Mouse (Mus musculus) embryo, embryonic 10.5 days (tissue): ENCODE data around the gene Six2.
A peak's percentile ranks its signal among the peaks of the same experiment; 100 is the strongest.

Experiments used
- DNase-seq: peaks from one replicate; pipeline ENCODE4 v3.0.0-alpha.2; 2015; ENCODE audit warnings: low spot score

Gene Six2

DNA sequence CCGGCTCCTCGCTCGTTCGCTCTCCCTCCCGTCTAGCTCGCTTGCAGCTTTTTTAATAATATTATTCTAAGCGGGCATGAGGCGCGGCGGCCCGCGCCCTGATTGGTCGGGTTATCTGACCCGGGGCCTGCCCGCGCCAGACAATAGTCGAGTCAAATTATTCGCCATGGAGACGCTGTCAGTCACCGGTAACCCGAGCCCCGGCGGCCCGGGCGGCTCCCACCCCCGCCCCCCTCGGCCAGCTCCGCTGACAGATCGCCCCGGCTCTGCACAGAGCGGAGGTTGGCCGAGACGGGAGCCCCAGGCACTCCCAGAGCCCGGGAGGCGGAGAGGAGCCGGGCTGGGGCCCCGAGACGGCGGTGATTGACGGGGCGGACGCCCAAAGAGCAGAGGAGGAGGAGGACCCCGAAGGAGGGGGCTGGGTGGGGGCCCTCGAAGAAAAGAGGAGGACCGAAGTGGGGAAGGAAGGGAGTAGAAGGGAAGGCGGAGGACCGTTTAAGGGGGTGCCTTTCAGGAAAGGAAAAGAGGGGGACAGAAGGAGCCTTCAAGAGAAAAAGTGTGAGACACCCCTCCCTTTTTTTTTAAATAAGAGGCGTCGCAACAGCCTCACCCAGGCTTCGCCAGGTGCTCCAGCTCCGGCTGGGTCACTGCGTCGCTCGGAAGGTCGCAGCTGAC lies at the start of gene Six2:
TSS of gene Six2 (minus strand) at position 39 of the 675 bp plus-strand sequence.
- DNase-seq, result peak; percentile 96

DNA sequence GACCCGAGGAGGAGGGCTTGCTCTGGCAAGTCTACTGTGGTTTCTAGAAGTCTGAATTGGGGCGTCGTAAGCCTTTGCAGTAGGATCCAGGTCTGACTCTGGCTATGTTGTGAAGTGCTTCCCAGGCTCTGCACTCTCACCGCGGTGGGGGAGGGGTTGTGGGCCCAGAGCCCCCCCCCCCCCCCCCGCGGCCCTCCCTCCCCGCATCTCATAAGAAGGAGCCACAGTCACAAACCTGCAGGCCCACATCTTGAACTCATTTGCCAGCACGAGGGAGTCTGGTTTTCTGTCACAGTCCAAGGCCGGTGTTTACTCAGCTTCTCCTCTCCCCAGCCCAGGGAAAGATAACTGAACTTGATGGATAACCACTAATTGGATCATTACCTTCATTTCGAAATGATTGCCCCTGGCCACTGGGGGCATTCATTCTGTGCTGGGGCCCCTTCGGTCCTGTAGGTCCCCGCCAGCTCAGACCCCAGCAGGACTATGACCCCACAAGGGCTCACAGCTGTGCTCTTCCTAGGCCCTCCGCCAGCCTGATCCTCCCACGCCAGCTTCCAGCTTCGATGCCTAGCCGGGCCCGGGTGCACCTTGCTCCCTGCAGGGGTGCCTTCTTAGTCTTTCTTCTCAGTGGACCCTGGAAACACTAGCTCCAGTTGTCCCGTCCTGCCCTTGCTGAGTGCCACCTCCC lies 49.2 kb upstream of the Six2 start:
- peak; percentile 82 for DNase-seq

- no peak for DNase-seq
Observed at GRCm38 (mm10) chr17:85731329-85731728, 43.3 kb upstream of the Six2 start.

GRCm38 (mm10) chr17:85730231-85731015 lies 42.3 kb upstream of the Six2 start:
- no peak for DNase-seq

DNA sequence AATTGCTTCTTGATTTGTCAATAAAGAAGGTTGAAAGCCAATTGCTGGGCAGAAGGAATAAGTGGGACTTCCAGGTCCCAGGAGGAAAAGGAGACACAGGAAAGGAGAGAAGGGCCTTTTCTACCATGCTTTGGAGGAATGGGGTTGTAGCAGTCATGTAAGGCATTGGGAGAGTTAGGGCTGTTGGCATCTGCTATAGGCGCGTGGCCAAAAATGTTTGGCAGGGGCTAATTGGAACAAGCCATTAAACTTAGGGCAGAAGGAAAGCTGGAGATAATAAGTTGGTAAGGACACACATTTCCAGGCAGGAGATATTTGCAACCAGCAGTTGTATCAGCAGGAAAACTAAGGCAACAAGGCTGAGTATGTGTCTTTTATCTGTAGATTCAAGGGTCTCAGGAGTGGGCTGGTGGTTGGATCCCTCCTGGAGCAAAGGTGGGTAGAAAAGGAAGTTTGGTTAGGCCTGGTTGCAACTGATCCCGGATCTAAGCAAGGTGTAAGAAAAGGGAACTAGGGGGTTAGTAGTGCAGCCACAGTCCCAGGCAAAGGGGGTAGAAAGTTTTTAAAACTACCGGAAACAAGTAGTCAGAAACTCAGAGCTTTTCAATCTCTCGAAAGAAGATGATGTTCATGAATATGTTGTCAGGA lies 40.1 kb upstream of the Six2 start:
- DNase-seq, result no peak

DNA sequence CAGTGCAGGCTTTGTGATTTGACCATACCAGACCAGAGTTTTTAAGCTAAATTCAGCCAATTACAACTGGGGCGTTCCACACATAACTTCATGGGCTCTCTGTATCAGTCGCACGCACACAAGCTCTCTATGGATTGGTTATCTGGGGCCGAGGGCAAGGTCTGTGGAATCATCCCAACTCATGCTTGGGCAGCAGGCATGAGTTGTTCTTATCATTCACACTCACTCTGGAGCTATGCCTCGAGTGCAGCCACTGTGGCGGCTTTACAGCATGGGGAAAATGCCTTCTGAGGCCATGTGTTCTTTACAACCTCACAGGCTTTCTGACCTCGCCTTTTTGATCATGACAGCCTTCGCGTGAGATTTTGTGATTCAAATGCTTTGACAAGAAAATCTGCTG lies 37.9 kb upstream of the Six2 start:
- no peak for DNase-seq

DNA sequence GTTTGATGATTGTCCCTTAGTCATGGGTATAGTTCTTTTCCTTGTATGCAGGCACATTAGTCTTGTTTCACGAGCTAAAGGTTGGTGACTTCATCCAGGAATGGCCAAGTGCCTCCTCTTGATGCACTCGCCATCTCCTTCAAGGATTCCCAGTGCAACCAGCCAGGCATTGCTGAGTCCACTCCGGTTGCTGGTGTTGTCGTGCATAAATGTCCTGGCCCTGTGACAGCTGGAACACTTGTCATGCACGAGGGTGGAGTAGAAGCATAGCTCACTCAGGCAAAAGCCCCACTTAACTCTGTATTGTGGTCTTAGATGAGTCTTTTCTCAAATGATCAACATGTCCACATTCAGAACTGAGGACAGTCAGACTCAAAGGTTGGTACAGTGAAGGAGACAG lies 35.1 kb upstream of the Six2 start:
- no peak for DNase-seq

DNA sequence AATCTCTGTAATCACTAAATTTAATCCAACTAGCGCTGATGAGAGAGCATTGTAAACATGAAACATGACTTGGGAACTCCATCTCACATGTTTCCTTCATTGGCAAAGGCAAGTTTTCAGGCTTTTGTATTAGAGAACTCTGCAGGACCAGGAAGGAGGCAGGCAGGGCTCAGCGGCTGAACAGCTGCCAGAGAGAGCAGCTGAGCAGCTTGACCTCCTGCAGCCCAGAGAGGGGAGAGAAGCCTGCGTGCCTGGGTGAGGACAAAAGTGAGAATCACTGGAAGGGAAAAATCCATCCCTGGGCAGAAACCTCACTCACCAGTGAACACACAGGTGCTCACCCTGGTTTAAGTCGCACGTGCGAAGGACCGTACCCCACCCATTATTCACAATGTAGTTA lies 29.2 kb upstream of the Six2 start:
- DNase-seq, result peak; percentile 59

DNA sequence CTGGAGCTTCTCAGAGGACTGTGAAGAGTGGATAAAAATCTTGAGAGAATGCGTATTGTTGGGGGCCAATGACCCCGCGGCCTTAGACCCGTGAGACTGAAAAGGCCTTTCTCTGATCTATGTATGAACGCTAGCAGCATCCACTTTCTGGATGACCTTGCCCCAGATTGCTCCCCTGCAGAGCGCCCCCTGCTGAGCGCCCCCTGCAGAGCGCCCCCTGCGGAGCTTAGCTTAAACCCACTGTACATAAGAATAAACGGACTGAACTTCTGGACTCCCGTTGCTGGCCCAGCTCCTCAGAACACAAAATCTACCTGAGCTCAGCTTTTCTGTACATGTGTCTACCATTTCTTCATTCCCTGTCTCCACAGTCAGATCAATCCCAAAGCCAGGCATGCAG lies 27.7 kb upstream of the Six2 start:
- no peak for DNase-seq

DNA sequence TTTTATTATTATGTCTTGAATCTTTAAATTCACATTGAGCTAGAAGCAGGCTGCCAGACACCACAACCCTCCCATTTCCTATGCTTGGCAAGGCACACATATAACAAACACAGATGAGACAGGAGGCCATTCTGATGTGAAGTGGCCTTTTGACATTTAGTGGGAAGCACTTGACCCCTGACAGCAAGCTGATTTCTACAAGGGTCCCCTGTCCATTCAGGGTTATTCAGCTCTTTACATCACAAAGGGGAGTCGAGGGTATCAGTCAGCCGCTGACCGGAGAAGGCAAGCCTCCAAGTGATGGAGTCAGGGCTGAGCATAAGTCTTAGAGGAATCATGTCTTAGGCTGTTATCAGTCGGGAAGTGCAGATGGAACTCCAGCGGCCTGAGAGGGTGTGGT lies 26.3 kb upstream of the Six2 start:
- DNase-seq, result peak; percentile 55

DNA sequence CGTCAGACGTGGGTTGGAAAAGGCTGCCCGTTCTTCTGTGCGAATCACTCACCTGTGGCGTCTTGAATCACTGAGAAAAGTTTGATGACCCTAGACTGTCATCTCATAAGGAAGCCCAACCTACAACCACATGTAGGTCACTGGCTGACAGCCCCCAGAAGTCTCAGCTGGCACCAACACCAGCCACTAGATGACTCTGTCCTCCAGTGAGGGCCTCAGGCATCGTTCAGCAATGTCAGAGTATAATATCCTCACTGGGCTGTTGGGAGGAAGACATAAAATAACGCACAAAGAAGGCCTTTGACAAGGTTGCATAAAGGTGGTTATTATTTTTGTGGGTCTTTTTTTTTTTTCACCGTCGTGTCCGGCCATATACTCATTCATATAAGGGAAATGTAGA lies 24.8 kb upstream of the Six2 start:
- no peak for DNase-seq

GRCm38 (mm10) chr17:85704369-85705260 lies 16.5 kb upstream of the Six2 start:
- no peak for DNase-seq

- DNase-seq, result no peak
Observed at GRCm38 (mm10) chr17:85700028-85700427, 12.0 kb upstream of the Six2 start.

DNA sequence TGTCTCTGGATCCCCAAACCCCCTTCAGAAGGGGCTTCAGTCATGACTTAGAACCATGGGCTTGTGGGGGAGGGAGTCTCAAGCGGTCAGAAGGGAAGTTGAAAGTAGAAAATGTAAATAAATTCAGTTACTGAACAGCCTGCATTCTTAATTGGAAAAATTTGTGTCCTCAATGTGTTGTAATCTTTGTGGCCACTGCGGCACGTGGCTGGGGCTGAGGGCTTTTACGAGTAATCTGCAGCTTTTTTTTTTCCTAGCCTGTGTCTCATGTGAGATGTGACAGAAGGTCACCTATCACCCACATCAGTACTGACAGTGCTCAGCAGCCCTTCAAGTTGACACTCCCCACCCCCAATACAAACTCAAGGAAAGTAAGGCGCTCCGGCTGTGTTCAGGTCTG lies 10.6 kb upstream of the Six2 start:
- DNase-seq, result no peak

GRCm38 (mm10) chr17:85697976-85698375 lies 9.9 kb upstream of the Six2 start:
- DNase-seq, result no peak

DNA sequence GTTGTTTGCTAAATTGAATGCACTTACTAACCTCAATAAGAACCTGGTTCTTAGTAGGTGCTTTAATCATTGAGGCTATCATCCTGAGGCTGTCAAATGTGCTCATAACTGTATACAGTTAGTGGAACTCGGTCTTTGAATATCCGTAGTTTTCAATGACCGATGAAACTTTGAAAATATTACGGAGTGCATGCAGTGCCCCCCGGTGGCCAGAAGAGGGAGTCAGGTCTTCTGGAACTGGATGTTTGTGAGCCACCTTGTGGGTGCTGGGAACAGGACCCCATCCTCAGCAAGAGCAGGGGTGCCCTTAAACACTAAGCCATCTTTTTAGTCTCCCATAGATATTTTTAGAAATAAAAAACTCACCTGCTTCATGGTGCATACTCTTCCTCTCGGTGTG lies 6.4 kb upstream of the Six2 start:
- no peak for DNase-seq

DNA sequence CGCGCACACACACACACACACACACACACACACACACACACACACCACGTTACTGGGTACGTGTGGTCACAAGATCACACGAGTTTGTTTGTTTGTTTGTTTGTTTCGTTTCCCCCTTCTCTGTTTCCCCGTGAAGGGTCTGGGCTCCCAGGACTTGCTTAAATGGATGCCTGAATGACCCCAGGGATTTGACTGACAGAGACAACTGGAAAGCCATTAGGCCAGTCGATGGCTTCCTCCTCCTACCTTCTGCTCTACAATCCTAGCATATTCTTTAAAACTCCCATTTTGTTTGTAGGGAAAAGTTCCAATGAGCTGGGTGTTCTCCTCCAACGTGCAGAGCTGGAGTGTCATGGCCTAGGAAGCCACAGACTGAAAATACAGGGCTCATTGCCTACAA lies 5.0 kb upstream of the Six2 start:
- DNase-seq, result peak; percentile 48

GRCm38 (mm10) chr17:85692594-85692993 lies 4.5 kb upstream of the Six2 start:
- DNase-seq, result peak; percentile 49

DNA sequence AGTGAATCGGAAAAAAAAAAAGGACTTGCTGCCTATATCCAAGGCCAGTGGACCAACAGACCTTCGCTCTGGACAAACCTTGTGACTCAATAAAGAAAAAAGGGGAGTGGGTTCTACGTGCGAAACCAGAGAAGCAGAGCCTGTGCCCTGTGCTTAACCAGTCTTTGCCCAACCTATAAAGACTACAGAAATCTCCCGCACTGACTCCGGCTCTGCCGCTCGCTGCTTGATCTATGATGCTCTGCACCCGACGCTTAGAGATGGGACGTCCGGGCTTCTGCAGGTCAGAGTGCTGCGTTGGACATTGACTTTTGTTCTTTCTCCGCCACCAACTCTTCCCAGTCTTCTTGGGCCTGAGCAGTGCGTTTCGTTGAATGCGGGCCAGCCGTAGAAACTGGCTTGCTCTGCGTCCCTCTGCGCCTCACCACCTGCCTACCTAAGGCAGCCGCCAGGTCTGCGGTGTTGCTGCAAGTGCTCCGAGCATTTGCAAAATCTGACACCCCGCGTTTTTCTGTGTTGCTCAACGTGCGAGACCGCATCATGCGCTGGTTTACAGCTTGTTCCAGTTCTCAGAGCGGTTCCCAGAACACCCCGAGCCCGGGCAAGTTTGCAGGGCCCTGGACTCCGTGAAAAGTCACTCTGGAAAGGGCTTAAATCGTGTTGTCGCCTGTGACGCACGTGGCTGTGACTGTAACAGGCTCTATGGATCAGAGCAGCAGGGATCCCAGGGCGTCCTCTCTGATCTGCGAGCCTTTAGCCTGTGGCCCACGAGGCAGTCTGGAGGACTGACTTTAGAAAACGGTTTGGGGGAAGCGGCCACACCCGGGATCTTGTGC lies 3.8 kb upstream of the Six2 start:
- peak; percentile 59 for DNase-seq

DNA sequence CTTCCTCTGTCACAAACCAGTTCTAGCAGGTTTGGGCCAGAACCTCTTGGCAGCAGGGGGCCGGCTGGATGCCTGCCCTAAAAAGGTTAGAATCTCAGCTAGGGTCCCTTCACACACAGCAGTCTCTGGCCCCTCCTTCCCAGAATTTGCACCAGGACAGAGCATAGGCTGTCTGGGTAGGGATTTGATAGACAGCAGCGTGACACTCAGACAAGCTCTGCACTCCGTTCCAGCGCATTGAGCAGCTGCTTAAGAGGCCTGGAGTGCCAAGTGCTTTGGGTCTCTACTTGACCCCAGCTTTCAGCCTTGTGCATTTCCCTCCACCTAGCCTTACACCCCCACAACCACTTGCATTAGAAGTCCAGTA lies 2.9 kb upstream of the Six2 start:
- peak; percentile 73 for DNase-seq
